Mouse (Mus musculus): ENCODE measurements around the gene Cep97.

- TF ChIP-seq CTCF (IDR thresholded peaks at IDR 0.05; ENCODE audit: control insufficient read depth, insufficient read depth, insufficient read length) = no peak
- no peak for TF ChIP-seq MYOG (IDR thresholded peaks at IDR 0.05; ENCODE audit: control insufficient read depth, extremely low read depth, insufficient read length)
- no peak for TF ChIP-seq MAX (IDR thresholded peaks at IDR 0.05)
- TF ChIP-seq USF1 (IDR thresholded peaks at IDR 0.05; ENCODE audit: low read depth) = no peak
- no peak for TF ChIP-seq FOSL1 (IDR thresholded peaks at IDR 0.05; ENCODE audit: insufficient read depth, low read length, poor library complexity, severe bottlenecking)
- TF ChIP-seq MYOD1 (IDR thresholded peaks at IDR 0.05; ENCODE audit: control insufficient read depth, insufficient read length, low read depth) = no peak
Measured at GRCm38 (mm10) chr16:55891346-55891745, 43.3 kb downstream of the Cep97 start.

Data from C2C12 (cell line).